Mouse (Mus musculus) bone marrow, adult 2 months (tissue): Measurements from ENCODE around the gene Vpreb3. TPM values are rescaled to one million over a fixed set of nuclear protein-coding genes. Genes with fewer than 3 reads are reported as not detected.
A peak's percentile ranks its signal among the peaks of the same experiment; 100 is the strongest.
"Not testable (repeated sequence)": the region's sequence is repeated elsewhere in the genome, so short reads cannot be mapped to it uniquely, and the experiment has no call there.

Source experiments
- H3K27ac ChIP-seq: fragments of 200-500 bp; 2 replicates; pipeline ENCODE4 v1.5.1; 2012; ENCODE audit warnings: low read depth, mild to moderate bottlenecking, control low read depth, inconsistent platforms, low read length; ENCODE audit not compliant: control insufficient read depth, poor library complexity, insufficient read depth
- H3K4me1 ChIP-seq: fragments of 200-500 bp; 2 replicates; pipeline ENCODE4 v1.6.1; 2011; ENCODE audit warnings: low read length; ENCODE audit not compliant: control insufficient read depth, insufficient read depth
- H3K4me3 ChIP-seq: fragments of 200-500 bp; replicated peaks from 2 replicates; pipeline ENCODE3; 2011; ENCODE audit warnings: mild to moderate bottlenecking, low read depth, low read length, control low read depth; ENCODE audit not compliant: control insufficient read depth
- CTCF ChIP-seq: fragments of 200-500 bp; IDR thresholded peaks from 2 replicates; pipeline ENCODE4 v1.5.1; 2011; ENCODE audit warnings: low read length, control low read depth; ENCODE audit not compliant: control insufficient read depth, insufficient read depth
- POLR2A ChIP-seq: fragments of 200-500 bp; IDR thresholded peaks from 2 replicates; pipeline ENCODE4 v1.6.1; 2011; ENCODE audit warnings: low read depth, mild to moderate bottlenecking, control low read depth, low read length, borderline replicate concordance; ENCODE audit not compliant: control insufficient read depth
- WGBS: fragments of 180-500 bp; shearing (Covaris S2); methylation state at CpG from one replicate; pipeline ENCODE4 v1.1.7; 2018; 5-methylcytosine and 5-hydroxymethylcytosine counted together
- polyA plus RNA-seq: library from polyadenylated mRNA; stranded (reverse); fragments of >200 nt; gene quantifications from 2 replicates; pipeline ENCODE4 v1.2.4, GENCODE M21; 2011; ENCODE audit warnings: low replicate concordance; ENCODE audit not compliant: missing spikeins, insufficient read depth, insufficient read length

Gene Vpreb3
- polyA plus RNA-seq, 1 experiment = 84.9 TPM

DNA sequence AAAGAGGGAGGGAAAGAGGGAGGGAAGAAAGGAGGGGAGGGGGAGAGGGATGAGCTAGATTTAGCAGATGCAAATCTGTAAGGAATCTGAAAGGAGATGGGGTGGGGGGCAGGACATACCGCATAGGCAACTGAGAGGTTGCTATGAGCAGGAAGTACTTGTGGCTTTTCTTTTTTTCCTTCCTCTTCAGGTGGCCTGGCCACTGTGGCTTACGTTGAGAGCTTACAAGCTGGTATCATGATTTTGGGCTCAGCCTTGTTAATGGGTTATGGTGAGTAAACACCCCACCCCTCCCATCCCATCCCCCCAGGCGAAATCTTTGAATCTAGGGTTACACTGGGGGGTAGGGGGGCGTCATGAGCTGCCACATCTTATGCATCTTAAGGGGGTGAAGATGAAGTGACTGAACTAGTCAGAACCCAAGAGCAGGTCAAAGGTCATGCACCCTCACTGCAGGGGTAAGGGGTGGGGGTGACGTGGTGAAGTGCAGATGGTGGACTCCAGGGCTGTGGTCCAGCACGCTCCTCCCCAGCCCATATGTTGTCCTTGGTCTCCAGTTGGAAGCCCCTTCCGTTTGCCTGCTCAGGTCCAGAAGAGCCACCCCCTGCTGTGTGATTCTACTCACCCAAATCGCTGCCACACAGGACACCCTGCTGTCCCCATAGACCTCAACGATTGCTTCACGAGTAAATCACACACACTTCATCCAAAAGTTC is 35.4 kb downstream of the Vpreb3 start:
- no peak for TF ChIP-seq CTCF
- TF ChIP-seq POLR2A = 0 out of 2 replicates have a peak, but pooled peaks have one; percentile 12
- Histone ChIP-seq H3K27ac (0 out of 2 replicates have a peak overlapping the region, but pooled peaks have one; percentile 14), H3K4me1 (peaks cover 2% of the 10 kb centered on the region; the same call in 1 of the 2 replicates), H3K4me3 (no peak overlapping the region)
- WGBS = 19% methylated on average over 10 of the region's 10 CpGs

DNA sequence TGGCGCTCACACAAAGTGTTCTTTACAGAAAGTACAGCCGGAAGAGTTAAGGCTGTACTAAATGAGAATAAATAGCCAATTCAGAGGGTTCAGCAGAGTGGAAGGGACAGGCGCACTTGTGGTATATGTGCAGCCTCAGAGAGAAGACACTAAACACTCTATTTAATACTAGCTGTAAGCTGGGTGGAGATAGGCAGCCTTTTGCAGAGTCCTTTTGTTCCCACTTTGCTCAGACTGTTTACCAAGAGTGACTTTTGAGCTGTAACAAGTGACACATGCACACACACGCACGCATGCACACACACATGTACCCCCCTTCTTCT is 35.9 kb downstream of the Vpreb3 start:
- TF ChIP-seq CTCF = no peak
- no peak for TF ChIP-seq POLR2A
- Histone ChIP-seq H3K27ac (no peak overlapping the region), H3K4me1 (peaks cover 2% of the 10 kb centered on the region; the same call in 1 of the 2 replicates), H3K4me3 (no peak overlapping the region)
- WGBS = 68% methylated on average over 5 of the region's 5 CpGs

- H3K4me1 ChIP-seq = peaks cover 2% of the 10 kb centered on the region; the same call in 1 of the 2 replicates
- H3K4me3 ChIP-seq = no peak overlapping the region
- no peak overlapping the region for H3K27ac ChIP-seq
- TF ChIP-seq CTCF (no peak), POLR2A (no peak)
- WGBS = 79% methylated on average over 3 of the region's 3 CpGs
Measured at GRCm38 (mm10) chr10:75979432-75979831, 36.6 kb downstream of the Vpreb3 start.

DNA sequence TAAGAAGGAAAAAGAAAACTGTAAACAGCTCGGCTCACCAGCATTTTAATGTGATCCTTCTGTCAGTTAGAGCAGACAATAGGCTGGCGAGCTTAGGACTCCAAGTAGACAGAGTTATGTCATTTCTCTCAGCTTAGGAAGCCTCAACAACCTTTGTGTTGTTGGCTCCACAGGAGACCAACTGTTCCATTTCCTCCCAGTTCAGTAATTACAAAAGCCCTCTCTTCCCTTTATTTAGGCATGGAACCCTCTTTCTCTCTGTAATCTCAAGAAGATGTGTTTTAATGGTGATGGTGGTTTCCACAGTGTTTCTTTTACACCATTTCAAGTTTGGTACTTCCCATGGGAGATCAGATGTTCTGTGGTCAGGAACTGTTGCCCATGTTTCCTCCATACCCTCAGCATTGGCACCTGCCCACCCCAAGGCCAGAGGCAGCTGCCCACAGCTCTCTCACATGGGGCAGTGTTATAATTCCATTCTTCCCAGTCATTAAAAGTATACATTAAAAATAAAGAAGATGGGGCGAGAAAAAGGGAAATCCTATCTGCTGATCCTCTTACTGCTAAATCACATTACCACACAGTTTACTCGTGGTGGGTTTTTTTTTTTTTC is 47.7 kb downstream of the Vpreb3 start:
- 55% methylated on average over 4 of the region's 4 CpGs for WGBS
- no peak overlapping the region for H3K4me3 ChIP-seq
- H3K27ac ChIP-seq = no peak overlapping the region
- no peaks in the 10 kb centered on the region for H3K4me1 ChIP-seq
- no peak for TF ChIP-seq POLR2A
- TF ChIP-seq CTCF = no peak

GRCm38 (mm10) chr10:75993616-75994240 is 50.9 kb downstream of the Vpreb3 start:
- Histone ChIP-seq H3K27ac (no peak overlapping the region), H3K4me1 (no peaks in the 10 kb centered on the region), H3K4me3 (no peak overlapping the region)
- no peak for TF ChIP-seq CTCF
- 81% methylated on average over 15 of the region's 15 CpGs for WGBS

DNA sequence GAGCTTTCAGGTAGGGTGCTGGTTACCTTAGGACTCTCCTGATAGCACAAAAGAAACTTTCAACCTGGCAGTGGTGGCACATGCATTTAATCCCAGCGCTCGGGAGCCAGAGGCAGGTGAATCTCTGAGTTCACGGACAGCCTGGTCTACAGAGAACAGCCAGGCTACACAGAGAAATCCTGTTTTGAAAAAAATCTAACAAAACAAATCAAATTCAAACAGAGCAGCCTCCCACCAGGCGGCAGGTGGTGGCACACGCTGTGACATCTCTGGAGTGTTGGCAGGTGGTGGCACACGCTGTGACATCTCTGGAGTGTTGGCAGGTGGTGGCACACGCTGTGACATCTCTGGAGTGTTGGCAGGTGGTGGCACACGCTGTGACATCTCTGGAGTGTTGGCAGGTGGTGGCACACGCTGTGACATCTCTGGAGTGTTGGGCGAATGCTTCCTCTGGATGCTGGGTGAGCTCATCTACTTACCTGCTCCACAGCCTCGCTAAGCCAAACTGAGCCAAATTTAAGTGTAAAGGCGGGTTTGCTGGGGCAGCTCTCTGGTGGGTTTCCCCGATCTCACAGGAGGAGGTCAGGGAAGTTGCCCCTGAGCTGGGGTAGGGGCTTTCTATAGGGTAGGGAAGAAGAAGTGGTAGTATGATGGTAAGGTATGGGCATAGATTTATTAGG is 51.8 kb downstream of the Vpreb3 start:
- not testable (repeated sequence) for H3K4me3 ChIP-seq, H3K27ac ChIP-seq, H3K4me1 ChIP-seq
- WGBS = 76% methylated on average over 13 of the region's 13 CpGs

DNA sequence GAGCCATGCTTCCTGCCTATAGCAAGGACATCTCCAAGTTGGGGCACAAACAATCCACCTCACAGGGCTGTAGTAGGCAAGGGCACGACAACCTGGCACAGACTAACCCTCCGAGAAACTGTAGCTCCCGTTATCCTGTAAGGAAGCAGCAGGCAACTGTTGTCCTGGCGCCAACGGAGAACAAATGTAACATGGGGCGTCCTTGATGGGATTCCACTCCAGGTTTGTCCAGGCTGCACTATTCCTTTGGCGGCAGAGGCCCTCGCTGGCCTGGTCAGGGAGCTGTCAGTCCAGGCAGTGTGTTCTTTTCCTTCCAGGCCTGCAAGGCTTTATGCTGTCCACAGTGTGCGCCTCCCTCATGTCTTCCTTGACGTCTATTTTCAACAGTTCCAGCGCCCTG is 52.6 kb downstream of the Vpreb3 start:
- no peak for TF ChIP-seq CTCF
- TF ChIP-seq POLR2A = no peak
- H3K27ac ChIP-seq = no peak overlapping the region
- no peak overlapping the region for H3K4me3 ChIP-seq
- H3K4me1 ChIP-seq = no peaks in the 10 kb centered on the region
- WGBS = 82% methylated on average over 11 of the region's 11 CpGs

- 64% methylated on average over 3 of the region's 3 CpGs for WGBS
- no peaks in the 10 kb centered on the region for H3K4me1 ChIP-seq
- H3K27ac ChIP-seq = no peak overlapping the region
- no peak overlapping the region for H3K4me3 ChIP-seq
- no peak for TF ChIP-seq CTCF
- TF ChIP-seq POLR2A = no peak
Measured at GRCm38 (mm10) chr10:75996315-75996714, 53.5 kb downstream of the Vpreb3 start.

Other genes with a start within 250 kb of the Vpreb3 start
- 26.2 and 55.3 TPM in 2 replicates for gene Cabin1, start 178.7 kb upstream of the Vpreb3 start, polyA plus RNA-seq
- 9.3 and 20.0 TPM in 2 replicates for gene Ddt, start 169.6 kb upstream of the Vpreb3 start, polyA plus RNA-seq
- gene Gm20441, start 162.1 kb upstream of the Vpreb3 start, polyA plus RNA-seq = not detected in 2 replicates
- gene Gstt3, start 161.6 kb upstream of the Vpreb3 start, polyA plus RNA-seq = 1.6 and 4.3 TPM in 2 replicates
- gene Gstt1, start 144.5 kb upstream of the Vpreb3 start, polyA plus RNA-seq = 19.9 and 22.5 TPM in 2 replicates
- gene Gstt4, start 120.5 kb upstream of the Vpreb3 start, polyA plus RNA-seq = not detected in 2 replicates
- gene Gstt2, start 105.6 kb upstream of the Vpreb3 start, polyA plus RNA-seq = 18.1 and 28.1 TPM in 2 replicates
- gene Mif, start 82.8 kb upstream of the Vpreb3 start, polyA plus RNA-seq = 205 and 344 TPM in 2 replicates
- 1.2 and 2.5 TPM in 2 replicates for gene Derl3, start 49.6 kb upstream of the Vpreb3 start, polyA plus RNA-seq
- 22.7 and 33.8 TPM in 2 replicates for gene Smarcb1, start 21.4 kb upstream of the Vpreb3 start, polyA plus RNA-seq
- gene Chchd10, start 9.9 kb upstream of the Vpreb3 start, polyA plus RNA-seq = 78.1 and 103 TPM in 2 replicates
- gene Mmp11, start 6.6 kb upstream of the Vpreb3 start, polyA plus RNA-seq = 3.4 and 4.6 TPM in 2 replicates
- 35.4 and 49.8 TPM in 2 replicates for gene Gm867, start 2.4 kb upstream of the Vpreb3 start, polyA plus RNA-seq
- gene Gm5134, start 11.5 kb downstream of the Vpreb3 start, polyA plus RNA-seq = not detected in 2 replicates
- gene Zfp280b, start 89.6 kb downstream of the Vpreb3 start, polyA plus RNA-seq = 3.1 and 4.7 TPM in 2 replicates
- not detected in 2 replicates for gene Slc5a4b, start 167.9 kb downstream of the Vpreb3 start, polyA plus RNA-seq
- not detected in 2 replicates for gene Slc5a4a, start 204.4 kb downstream of the Vpreb3 start, polyA plus RNA-seq